Mouse (Mus musculus) thymus, postnatal 14 days (tissue): ENCODE measurements at regions not wholly inside any gene's neighbourhood (a gene's known extent, or its start where the extent isn't known, plus 50 kb on each side); places are given as distances from the start of the nearest gene placed in this dataset.

ENCODE experiments used
- DNase-seq: peaks from one replicate; pipeline ENCODE4 v3.0.0; 2021

- no peak for DNase-seq
Observed at GRCm38 (mm10) chr5:112037080-112037479, 215.2 kb downstream of the Cryba4 start.

- no peak for DNase-seq
Observed at GRCm38 (mm10) chr5:112039645-112040372, 212.5 kb downstream of the Cryba4 start.

GRCm38 (mm10) chr5:112040678-112041077 lies 211.6 kb downstream of the Cryba4 start:
- no peak for DNase-seq

- no peak for DNase-seq
Observed at GRCm38 (mm10) chr5:112041285-112041684, 211.0 kb downstream of the Cryba4 start.

- DNase-seq = no peak
Observed at GRCm38 (mm10) chr5:112042236-112042635, 210.1 kb downstream of the Cryba4 start.

GRCm38 (mm10) chr5:112050046-112050782 lies 202.1 kb downstream of the Cryba4 start:
- no peak for DNase-seq

- DNase-seq = no peak
Observed at GRCm38 (mm10) chr5:112050906-112051305, 201.4 kb downstream of the Cryba4 start.

- DNase-seq = no peak
Observed at GRCm38 (mm10) chr5:112051786-112052185, 200.5 kb downstream of the Cryba4 start.

- no peak for DNase-seq
Observed at GRCm38 (mm10) chr5:112053600-112054155, 198.6 kb downstream of the Cryba4 start.

GRCm38 (mm10) chr5:112055018-112055417 lies 197.3 kb downstream of the Cryba4 start:
- DNase-seq = no peak

- no peak for DNase-seq
Observed at GRCm38 (mm10) chr5:112069917-112070316, 182.4 kb downstream of the Cryba4 start.

- DNase-seq = no peak
Observed at GRCm38 (mm10) chr5:112072456-112072855, 179.9 kb downstream of the Cryba4 start.

GRCm38 (mm10) chr5:112077097-112077496 lies 175.2 kb downstream of the Cryba4 start:
- no peak for DNase-seq

- peak; percentile 38 for DNase-seq
Observed at GRCm38 (mm10) chr5:112077840-112078600, 174.3 kb downstream of the Cryba4 start.

- no peak for DNase-seq
Observed at GRCm38 (mm10) chr5:112081006-112081405, 171.3 kb downstream of the Cryba4 start.

GRCm38 (mm10) chr5:112091867-112092535 lies 160.3 kb downstream of the Cryba4 start:
- DNase-seq = no peak

GRCm38 (mm10) chr5:112093905-112094571 lies 158.3 kb downstream of the Cryba4 start:
- DNase-seq = no peak

- no peak for DNase-seq
Observed at GRCm38 (mm10) chr5:112098469-112099085, 153.7 kb downstream of the Cryba4 start.

- no peak for DNase-seq
Observed at GRCm38 (mm10) chr5:112101739-112102590, 150.4 kb downstream of the Cryba4 start.

GRCm38 (mm10) chr5:112110306-112110969 lies 141.9 kb downstream of the Cryba4 start:
- DNase-seq = no peak
